Mouse (Mus musculus) ovary, postnatal 14 days (tissue): ENCODE data around the gene Tmem144.

ENCODE experiments used
- DNase-seq: peaks from one replicate; pipeline ENCODE4 v3.0.0; 2022; ENCODE audit warnings: low spot score

Tmem144 gene

GRCm38 (mm10) chr3:79858221-79858620 lies 5.6 kb upstream of the Tmem144 start:
- DNase-seq: no peak

DNA sequence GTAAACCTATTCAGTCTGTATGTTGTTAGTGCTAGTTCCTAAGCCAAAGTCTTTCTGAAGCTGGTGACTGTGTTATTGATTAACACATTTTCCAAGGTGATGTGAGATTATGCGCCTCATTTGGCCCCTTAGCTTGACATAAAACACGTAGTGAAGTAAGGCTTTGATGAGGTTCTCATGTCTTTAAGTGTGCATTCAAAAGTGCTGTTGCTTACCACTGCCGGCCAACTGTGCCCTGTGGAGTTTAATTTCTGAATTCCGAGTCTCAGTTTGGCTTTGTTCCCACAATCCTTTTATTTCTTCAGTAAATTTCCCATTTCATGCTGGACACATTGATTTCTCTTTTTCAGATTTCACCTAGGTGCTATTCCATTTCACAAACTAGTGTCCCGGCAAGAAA lies 5.2 kb upstream of the Tmem144 start:
- no peak for DNase-seq

- no peak for DNase-seq
These were observed 465 bp downstream of the Tmem144 start for GRCm38 (mm10) chr3:79852108-79852507.

DNA sequence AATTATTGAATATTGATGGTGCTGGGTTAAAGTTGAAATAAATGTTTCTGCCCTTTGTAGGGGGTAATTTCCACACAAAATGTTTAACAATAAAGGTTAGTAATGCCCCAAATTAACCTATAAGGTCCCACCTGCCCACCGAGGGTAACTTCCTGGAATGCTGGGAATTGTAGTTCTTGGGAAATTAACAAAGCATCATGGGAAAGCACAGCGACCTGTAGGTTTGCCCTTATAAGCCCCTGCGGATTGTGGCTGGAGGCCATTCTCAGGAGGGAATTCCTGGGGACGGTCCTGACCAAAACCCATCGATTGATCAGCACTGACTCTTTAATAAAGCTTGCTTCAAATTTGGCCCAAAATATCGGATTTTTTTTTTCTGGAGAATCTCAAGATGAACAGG lies 1.9 kb downstream of the Tmem144 start:
- no peak for DNase-seq

DNA sequence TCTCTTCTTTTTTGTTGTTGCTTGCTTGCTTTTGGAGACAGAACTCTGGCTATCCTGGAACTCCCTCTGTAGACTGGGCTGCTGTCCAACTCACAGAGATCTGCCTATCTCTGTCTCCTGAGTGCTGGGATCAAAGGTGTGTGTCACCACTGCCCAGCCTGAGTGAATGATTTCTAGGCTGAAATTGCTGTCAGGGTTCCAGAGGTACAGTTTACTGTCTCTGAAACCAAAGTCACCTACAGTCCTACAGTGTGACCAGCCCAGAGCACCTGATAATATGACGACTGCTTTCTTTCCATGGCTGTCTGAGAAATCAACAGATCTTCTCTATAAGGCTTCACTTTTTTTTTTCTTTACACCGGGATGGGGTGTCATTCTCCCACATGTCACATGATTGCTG lies 3.0 kb downstream of the Tmem144 start:
- DNase-seq: no peak

- DNase-seq: no peak
These were observed 3.7 kb downstream of the Tmem144 start for GRCm38 (mm10) chr3:79848841-79849240.

GRCm38 (mm10) chr3:79846633-79847032 lies 5.9 kb downstream of the Tmem144 start:
- DNase-seq: no peak

GRCm38 (mm10) chr3:79843999-79844398 lies 8.6 kb downstream of the Tmem144 start:
- DNase-seq: no peak

DNA sequence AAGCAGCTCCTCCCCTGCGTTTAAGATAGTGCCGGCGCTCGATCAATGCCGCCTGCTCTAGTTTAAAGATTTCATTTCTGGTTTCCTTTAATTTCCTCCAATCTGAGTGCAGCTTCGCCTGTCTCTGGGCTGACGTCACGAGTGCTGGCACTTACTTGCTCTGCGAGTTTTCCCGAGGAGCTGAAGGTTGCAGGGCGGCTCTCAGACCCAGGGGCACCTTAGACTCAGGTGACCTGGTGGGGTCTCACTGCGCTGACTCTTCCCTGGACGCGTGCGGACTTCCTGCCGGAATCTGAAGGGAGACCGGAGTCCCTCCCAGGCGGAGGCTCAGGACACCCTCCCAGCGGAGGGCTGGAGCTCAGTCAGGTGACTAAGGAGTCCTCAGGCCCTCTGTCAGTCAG lies 10.0 kb downstream of the Tmem144 start:
- DNase-seq: peak; percentile 49

- DNase-seq: peak; percentile 33
These were observed 10.4 kb downstream of the Tmem144 start for GRCm38 (mm10) chr3:79842165-79842564.

DNA sequence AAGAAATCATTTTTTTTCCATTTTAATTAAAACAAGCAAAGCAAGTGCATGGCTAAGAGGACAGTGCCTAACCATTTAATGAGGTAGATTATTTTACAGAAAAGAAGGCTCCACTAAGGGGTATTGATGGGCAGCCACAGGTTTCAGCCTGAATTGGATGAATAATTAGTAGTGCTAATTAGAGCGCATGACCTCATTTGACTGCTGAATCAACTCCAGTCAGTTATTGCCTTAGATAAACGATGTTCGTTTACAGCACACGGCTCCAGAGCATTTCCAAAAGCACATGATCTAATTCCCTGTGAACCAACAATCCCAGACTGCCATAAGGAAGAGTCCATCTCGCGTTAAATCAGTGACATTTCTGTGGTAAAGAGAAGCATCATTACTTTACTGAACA lies 11.1 kb downstream of the Tmem144 start:
- DNase-seq: no peak

DNA sequence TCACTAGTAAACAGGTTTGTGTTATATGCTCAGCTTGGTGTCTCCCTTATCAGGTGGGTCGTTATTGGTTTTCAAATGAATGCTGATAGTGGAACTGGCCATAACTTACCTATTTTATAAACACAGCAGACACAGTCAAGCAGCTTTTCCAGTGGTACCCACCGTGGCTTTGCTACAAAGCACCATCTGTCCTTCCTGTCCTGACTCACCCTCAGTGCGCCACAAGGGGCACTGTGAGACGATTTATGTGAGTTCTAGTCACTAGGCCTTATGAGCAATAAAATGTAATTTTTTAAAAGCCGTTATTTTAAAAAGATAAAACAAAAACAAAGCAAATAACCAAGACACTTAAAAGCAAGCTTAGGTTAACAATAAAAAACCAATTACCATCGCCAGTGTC lies 13.8 kb downstream of the Tmem144 start:
- DNase-seq: no peak

- no peak for DNase-seq
These were observed 23.3 kb downstream of the Tmem144 start for GRCm38 (mm10) chr3:79829289-79829688.

GRCm38 (mm10) chr3:79825067-79825780 lies 27.3 kb downstream of the Tmem144 start:
- no peak for DNase-seq

GRCm38 (mm10) chr3:79823176-79823575 lies 29.4 kb downstream of the Tmem144 start:
- DNase-seq: no peak

- DNase-seq: no peak
These were observed 31.4 kb downstream of the Tmem144 start for GRCm38 (mm10) chr3:79821131-79821530.

GRCm38 (mm10) chr3:79818202-79818995 lies 34.2 kb downstream of the Tmem144 start:
- no peak for DNase-seq

DNA sequence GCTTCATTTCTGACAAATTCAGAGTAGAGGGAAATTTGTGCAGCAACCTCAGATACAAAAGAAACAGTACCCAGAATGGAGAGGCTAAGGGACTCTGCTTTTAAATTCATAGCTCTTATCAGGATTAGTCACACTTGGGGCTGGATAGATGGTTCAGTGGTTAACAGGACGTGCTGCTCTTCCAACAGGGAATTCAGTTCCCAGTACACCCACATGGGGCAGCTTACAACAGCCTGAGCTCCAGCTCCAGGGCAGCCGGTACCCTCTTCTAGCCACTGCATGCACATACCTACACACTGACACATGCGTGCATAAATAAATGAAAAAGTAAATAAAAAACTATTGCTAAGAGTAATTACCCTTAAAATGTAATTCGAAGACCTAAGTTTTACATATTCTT lies 36.3 kb downstream of the Tmem144 start:
- DNase-seq: no peak

DNA sequence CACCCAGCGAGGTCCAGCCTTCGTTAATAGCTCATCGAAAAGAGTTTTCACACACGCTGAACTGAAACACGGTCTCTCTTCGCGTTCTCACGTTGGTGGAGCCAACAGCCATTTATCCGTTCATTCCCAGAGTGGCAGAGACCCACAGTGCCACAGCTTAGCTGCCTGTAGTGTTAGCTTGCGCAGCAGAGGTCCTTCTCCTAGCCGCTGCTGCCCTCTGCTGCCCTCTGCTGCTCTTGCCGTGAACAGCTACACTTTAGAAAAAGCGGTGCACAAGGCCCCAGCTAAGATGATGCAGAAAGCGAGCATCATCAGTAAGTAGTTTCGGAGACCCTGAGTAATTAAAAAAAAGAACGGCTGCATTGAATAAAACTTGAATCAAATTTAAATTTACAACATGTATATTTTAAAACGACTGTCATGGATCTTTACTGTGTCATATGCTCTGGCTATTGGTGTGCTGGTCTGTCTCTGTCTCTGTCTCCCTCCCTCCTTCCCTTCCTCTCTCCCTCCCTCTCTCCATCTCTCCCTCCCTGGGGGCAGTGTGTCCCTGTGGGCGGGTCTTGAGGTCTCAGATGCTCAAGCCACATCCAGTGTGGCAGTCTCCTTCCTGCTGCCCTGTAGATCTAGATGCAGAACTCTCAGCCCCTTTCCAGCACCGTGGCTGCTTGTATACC lies 38.6 kb downstream of the Tmem144 start:
- peak; percentile 65 for DNase-seq

DNA sequence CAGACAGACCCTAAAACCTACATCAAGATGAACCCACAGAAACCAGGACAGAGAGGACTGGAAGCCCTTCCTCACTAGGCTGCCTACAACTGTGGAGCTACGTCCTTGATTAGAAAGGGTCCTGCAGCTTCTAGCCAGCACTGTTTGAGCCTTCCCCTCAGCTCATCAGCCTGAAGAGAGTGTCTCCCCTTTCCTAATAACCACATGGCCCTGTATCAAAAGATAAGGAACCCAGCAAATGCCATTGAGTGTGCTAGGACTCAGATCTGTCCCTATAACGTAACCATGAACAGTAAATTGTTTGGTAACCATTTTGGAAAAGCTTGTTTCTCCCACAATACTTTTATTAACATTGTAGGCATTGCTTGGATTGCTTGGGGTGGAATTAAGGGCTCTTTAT lies 40.5 kb downstream of the Tmem144 start:
- DNase-seq: no peak

DNA sequence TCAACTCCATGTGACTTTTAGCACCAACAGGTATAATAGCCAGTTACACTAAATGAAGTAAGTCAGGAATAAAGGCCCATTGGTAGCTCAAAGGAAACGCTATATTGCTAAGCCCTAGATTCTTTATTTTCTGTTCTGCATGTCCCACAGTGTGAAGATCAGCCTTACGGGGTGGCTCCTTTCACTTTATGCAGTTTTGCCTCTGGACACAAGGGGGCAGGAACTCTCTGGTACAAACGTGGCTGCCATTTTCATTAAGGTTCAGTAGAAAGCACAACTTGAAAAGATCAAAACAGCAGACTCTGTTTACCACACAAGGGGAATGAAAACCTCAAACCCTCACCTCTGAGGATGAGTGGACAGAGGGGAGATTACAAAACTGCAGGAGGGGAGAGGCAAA lies 40.9 kb downstream of the Tmem144 start:
- no peak for DNase-seq

DNA sequence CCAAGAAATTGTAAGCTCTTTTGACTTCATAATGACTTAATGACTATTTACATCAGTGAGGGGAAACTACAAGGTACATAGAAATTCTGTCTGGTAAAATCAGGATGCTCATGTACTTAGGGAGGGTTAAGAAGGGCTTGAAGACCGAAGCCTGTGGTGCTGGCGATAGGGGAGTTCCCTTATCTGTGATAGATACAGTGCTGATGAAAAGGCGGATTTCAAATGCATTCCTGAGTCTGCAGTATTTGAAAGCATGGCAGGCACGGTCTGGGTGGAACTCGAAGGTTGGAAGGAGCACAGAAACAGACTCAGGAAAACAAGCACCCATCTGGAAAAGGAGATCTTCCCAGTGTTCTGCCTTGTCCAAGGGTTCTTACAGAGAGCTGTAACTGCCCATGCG lies 42.0 kb downstream of the Tmem144 start:
- DNase-seq: no peak

- DNase-seq: peak; percentile 58
These were observed 43.4 kb downstream of the Tmem144 start for GRCm38 (mm10) chr3:79809180-79809567.
